Mouse (Mus musculus) stomach, postnatal 0 days (tissue): Measurements from ENCODE around the gene Lpp.

Experiments used
- CTCF ChIP-seq: IDR thresholded peaks from 2 replicates; pipeline ENCODE4 v1.5.1; 2016; ENCODE audit warnings: antibody characterized with exemption, low read depth, mild to moderate bottlenecking, moderate library complexity
- EP300 ChIP-seq: optimal IDR thresholded peaks from 2 replicates; pipeline ENCODE3; 2016; ENCODE audit warnings: antibody characterized with exemption

GRCm38 (mm10) chr16:24347582-24348411 lies 45.5 kb upstream of the Lpp start:
- TF ChIP-seq CTCF: no peak
- TF ChIP-seq EP300: no peak
